In genomic region chr13:57637080-57637572, GRCm38 (mm10) we compare ENCODE assay signal across 17 mouse cellular contexts.
DNase-seq lines count a peak whose midpoint lies in the region; ATAC-seq lines count a peak whose summit lies in the region.
"Had no signal": no experiment of that assay in that cellular context is flagged by ENCODE, and none has a peak within 500 bp of the region (broad histone marks: within the 10 kb centered on the region; RNA-seq: fewer than 3 reads in every experiment).

No protein-coding gene starts in this region.

- DNase-seq in hindbrain, embryonic 14.5 days (ENCODE audit: low spot score), result no peak
- no peak for DNase-seq in hindbrain, embryonic 10.5 days (ENCODE audit: low spot score)
- peak; percentile 31 for DNase-seq in right cerebral cortex, adult 18-20 months
- no peak for DNase-seq in right cerebral cortex, postnatal 14 days
- peak; percentile 56 to 62 for DNase-seq in cerebellum, postnatal 25 days
- DNase-seq in kidney, adult 9 months, result no peak
- DNase-seq in thymus, postnatal 25 days, result no peak
- DNase-seq: gastrocnemius, adult 2 months; heart, adult 2 months; heart, postnatal 14 days; kidney, postnatal 14 days had no signal

- no peak for ATAC-seq in hindbrain, embryonic 14.5 days (ENCODE audit: low FRiP score)
- ATAC-seq in neural tube, embryonic 15.5 days (ENCODE audit: low FRiP score), result peak; percentile 27; the same call in 1 of the 2 replicates
- ATAC-seq: activated CD4-positive, CD25-positive, alpha-beta regulatory T cell, adult 4 months; intestine, embryonic 16.5 days had no signal

- H3K4me2 ChIP-seq in hindbrain, embryonic 14.5 days (replicated peaks), result no peak overlapping the region
- peak overlapping the region; percentile 25; the same call in 1 of the 2 replicates for H3K4me2 ChIP-seq in neural tube, embryonic 15.5 days
- H3K4me2 ChIP-seq: limb, embryonic 12.5 days; liver, embryonic 15.5 days had no signal

- WGBS in hindbrain, embryonic 14.5 days, result 57% methylated on average over 10 of the region's 10 CpGs
- 85% methylated on average over 10 of the region's 10 CpGs for WGBS in hindbrain, embryonic 10.5 days
- WGBS in neural tube, embryonic 15.5 days, result 54% methylated on average over 10 of the region's 10 CpGs

- H3K4me1 ChIP-seq in hindbrain, embryonic 14.5 days (replicated peaks; ENCODE audit: control insufficient read depth, insufficient read depth, low read length), result peaks cover 11% of the 10 kb centered on the region
- H3K4me1 ChIP-seq in hindbrain, embryonic 10.5 days (replicated peaks), result peaks cover 17% of the 10 kb centered on the region
- H3K4me1 ChIP-seq in neural tube, embryonic 15.5 days, result peaks cover 39% of the 10 kb centered on the region
- H3K4me1 ChIP-seq: limb, embryonic 12.5 days; liver, embryonic 15.5 days had no signal

- no peak overlapping the region for H3K4me3 ChIP-seq in hindbrain, embryonic 14.5 days (replicated peaks; ENCODE audit: low read length)
- H3K4me3 ChIP-seq in hindbrain, embryonic 10.5 days, result no peak overlapping the region
- H3K4me3 ChIP-seq in neural tube, embryonic 15.5 days (replicated peaks), result no peak overlapping the region
- H3K4me3 ChIP-seq: gastrocnemius, adult 2 months; heart, adult 2 months; limb, embryonic 12.5 days; liver, embryonic 15.5 days; myocyte had no signal

- no peak overlapping the region for H3K9ac ChIP-seq in hindbrain, embryonic 14.5 days
- H3K9ac ChIP-seq in neural tube, embryonic 15.5 days (replicated peaks), result no peak overlapping the region
- H3K9ac ChIP-seq: limb, embryonic 12.5 days; liver, embryonic 15.5 days had no signal

- no peaks in the 10 kb centered on the region for H3K36me3 ChIP-seq in hindbrain, embryonic 14.5 days (replicated peaks; ENCODE audit: control insufficient read depth, insufficient read depth)
- no peaks in the 10 kb centered on the region for H3K36me3 ChIP-seq in hindbrain, embryonic 10.5 days
- H3K36me3 ChIP-seq in neural tube, embryonic 15.5 days, result no peaks in the 10 kb centered on the region
- H3K36me3 ChIP-seq: limb, embryonic 12.5 days; liver, embryonic 15.5 days had no signal

- no peaks in the 10 kb centered on the region for H3K9me3 ChIP-seq in hindbrain, embryonic 14.5 days (ENCODE audit: control insufficient read depth, low read length)
- H3K9me3 ChIP-seq in hindbrain, embryonic 10.5 days, result no peaks in the 10 kb centered on the region
- H3K9me3 ChIP-seq in neural tube, embryonic 15.5 days (replicated peaks), result no peaks in the 10 kb centered on the region
- H3K9me3 ChIP-seq: limb, embryonic 12.5 days; liver, embryonic 15.5 days had no signal

- no peaks in the 10 kb centered on the region for H3K27me3 ChIP-seq in hindbrain, embryonic 14.5 days (ENCODE audit: control insufficient read depth, insufficient read depth, low read length)
- H3K27me3 ChIP-seq in hindbrain, embryonic 10.5 days (ENCODE audit: insufficient read depth, poor library complexity, severe bottlenecking), result peaks cover 9% of the 10 kb centered on the region
- H3K27me3 ChIP-seq in neural tube, embryonic 15.5 days (replicated peaks), result no peaks in the 10 kb centered on the region
- H3K27me3 ChIP-seq: limb, embryonic 12.5 days had no signal

- H3K27ac ChIP-seq in hindbrain, embryonic 14.5 days, result peak overlapping the region; percentile 54
- H3K27ac ChIP-seq in hindbrain, embryonic 10.5 days, result no peak overlapping the region
- H3K27ac ChIP-seq in neural tube, embryonic 15.5 days (replicated peaks), result no peak overlapping the region
- H3K27ac ChIP-seq: gastrocnemius, adult 2 months; heart, adult 2 months; limb, embryonic 12.5 days; liver, embryonic 15.5 days had no signal

Comparison
In these comparisons a context has a peak if more than half of its experiments do, and no peak if none do; other contexts are left out.
1. DNase-seq: peak in right cerebral cortex, adult 18-20 months (single experiment) and cerebellum, postnatal 25 days (2 of 2); none in hindbrain, embryonic 14.5 days (single experiment), hindbrain, embryonic 10.5 days (single experiment), right cerebral cortex, postnatal 14 days (single experiment), kidney, adult 9 months (single experiment) and thymus, postnatal 25 days (single experiment).